Mouse (Mus musculus) frontal cortex, postnatal 14 days (tissue): Measurements from ENCODE around the gene Map4k3.
A peak's percentile ranks its signal among the peaks of the same experiment; 100 is the strongest.
"Not testable (repeated sequence)": the region's sequence is repeated elsewhere in the genome, so short reads cannot be mapped to it uniquely, and the experiment has no call there.

Source experiments
- DNase-seq, 2 experiments: peaks; one replicate each; pipeline ENCODE4 v3.0.0; 2022; ENCODE audit warnings: low spot score in 2 of 2

The Map4k3 gene

GRCm38 (mm10) chr17:80728062-80728858 lies at the start of gene Map4k3:
TSS of gene Map4k3 (minus strand) at chr17:80728485.
- DNase-seq = peak; percentile 57 to 72

DNA sequence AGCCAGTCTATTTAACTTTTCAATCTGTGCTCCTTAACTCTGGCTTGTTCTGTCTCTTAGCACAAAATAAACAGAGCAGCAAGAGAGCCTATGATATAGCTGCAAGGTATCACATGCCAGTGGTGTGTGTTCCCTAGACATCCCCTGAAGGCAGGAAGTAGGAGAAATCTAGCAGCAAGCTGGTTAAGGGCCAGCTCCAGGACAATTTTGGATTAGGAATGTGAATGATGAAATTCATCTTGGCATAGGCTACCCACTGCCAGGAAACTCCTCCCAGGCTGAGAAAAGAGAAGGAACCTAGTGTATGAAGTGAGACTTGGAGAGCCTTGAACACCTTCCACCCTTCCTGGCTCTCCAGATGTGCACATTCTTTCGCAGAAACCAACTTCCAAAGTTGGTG lies 49.3 kb upstream of the Map4k3 start:
- no peak for DNase-seq

DNA sequence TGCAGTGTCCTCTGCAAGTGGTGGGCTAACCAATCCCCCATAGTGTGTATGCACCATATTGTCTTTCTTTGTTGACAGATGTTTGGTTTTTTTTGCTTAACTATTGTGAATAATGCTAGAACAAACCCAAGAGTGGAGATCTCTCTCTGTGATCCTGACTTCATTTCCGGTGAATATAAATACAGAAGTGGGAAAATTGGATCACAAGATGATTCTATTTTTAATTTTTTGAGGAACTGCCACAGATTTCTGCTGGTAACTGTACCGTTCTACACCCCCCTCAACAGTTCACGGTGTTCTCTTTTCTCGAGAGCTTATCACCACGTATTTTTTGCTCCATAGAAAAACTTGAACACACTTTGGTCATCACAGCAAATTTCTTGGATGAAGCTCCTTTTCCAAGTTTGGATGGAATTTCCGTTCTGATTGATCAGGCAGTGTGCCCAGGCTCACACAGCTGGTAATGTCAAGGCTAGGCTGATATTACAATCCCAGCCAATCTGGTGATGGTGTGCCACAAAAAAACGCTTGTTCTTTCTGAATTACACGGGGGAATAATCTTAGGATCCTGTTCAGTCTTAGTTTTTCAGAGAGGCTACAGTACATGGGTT lies 47.0 kb upstream of the Map4k3 start:
- no peak for DNase-seq

DNA sequence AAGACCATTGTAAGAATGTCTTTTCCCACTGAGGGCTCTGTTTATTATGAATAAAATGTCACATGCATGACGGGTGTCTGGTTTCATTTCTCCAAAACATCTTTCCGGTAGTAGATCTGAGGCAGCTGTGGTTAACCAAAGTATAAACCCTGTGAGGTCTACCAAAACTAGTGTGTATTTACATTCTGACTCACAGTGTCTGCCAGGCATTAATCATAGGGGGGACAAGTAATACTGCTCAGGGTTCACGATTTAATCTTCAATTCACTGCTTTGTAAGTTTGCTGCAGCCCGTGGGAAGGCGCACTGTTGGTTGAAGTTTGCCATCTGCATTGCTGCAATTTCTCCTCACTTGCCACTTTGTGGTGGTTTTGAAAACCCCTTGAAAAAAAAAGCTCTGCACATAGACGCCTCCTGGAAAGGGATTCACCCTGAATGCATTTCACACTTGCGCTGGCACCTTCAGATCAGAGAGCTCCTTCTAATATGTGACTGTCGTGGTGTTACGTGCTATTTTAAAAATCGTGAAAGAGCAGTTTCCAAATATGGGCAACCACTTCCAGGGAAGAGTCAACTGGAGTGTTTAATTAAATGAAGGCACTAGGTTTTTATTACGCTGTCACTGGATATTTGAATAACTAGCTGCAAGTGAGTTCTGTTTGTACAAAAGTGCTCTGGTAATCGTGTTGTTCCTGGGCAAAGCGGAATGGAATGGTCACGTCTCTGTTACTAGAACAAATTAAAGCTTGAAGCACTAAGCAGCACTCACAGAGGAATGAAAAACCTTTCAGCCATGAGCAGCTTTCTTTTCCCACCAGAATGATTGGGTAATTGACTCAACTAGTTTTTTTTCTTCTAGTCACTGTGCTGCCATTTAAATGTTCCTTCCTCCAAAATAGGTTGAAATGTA lies 44.5 kb upstream of the Map4k3 start:
- DNase-seq = no peak

- DNase-seq = no peak
Measured at GRCm38 (mm10) chr17:80770065-80770464, 41.8 kb upstream of the Map4k3 start.

DNA sequence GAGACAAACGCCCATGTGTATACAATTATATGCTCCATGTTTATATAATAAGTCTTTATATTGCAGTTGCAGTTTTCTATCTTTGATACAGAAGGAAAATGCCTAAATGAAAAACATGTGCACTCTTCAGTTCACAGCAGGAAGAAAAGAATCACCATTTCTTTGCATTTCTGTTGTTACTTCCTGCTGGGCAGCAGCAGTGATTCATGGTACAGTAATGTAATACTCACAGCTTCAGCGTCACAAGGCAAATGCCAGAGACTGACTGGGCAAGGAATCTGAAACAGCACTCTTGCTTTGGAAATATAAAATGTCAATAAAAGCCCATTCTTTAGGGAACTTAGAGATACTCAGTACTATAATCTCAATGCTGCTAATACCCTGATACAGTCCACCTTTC lies 36.9 kb upstream of the Map4k3 start:
- DNase-seq = no peak

DNA sequence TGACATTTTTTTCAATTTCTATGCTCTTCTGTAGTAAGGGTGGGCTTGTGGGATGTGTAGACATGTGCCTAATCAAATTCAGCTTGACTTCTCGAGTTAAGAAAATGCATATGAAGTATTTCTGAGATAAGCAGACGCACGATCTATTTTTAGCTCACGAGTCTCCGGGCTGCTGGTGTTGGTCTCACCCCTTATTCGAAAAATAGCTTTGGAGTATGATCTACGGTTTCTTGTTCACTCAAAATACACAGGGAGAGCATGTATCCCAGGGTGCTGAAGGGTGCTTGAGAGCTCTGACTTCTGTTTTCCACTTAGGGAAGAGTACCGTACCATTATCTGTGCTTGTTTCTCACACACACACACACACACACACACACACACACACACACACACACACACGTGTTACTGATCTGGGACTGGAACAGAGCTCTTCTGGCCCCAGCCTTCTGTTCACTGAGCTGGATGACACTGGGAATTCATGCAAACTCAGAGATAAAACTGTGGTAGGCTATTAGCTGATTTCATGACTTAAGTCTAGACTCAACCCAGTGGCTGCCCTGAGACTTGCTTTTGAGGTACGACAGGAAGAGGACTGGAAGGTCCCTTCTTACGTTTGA lies 34.9 kb upstream of the Map4k3 start:
- no peak for DNase-seq

- DNase-seq = no peak
Measured at GRCm38 (mm10) chr17:80762391-80763040, 34.2 kb upstream of the Map4k3 start.

DNA sequence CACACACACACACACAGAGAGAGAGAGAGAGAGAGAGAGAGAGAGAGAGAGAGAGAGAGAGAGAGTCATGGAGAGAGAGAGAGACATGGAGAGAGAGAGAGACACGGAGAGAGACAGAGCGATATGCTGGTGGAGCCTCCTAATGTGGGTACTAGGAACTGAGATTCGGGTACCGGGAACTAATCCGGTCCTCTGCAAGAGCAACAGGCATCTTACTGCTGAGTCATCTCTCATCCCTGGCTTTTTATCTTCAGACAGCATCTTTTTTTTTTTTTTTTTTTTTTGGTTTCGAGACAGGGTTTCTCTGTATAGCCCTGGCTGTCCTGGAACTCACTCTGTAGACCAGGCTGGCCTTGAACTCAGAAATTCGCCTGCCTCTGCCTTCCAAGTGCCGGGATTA lies 32.9 kb upstream of the Map4k3 start:
- DNase-seq = not testable (repeated sequence)

DNA sequence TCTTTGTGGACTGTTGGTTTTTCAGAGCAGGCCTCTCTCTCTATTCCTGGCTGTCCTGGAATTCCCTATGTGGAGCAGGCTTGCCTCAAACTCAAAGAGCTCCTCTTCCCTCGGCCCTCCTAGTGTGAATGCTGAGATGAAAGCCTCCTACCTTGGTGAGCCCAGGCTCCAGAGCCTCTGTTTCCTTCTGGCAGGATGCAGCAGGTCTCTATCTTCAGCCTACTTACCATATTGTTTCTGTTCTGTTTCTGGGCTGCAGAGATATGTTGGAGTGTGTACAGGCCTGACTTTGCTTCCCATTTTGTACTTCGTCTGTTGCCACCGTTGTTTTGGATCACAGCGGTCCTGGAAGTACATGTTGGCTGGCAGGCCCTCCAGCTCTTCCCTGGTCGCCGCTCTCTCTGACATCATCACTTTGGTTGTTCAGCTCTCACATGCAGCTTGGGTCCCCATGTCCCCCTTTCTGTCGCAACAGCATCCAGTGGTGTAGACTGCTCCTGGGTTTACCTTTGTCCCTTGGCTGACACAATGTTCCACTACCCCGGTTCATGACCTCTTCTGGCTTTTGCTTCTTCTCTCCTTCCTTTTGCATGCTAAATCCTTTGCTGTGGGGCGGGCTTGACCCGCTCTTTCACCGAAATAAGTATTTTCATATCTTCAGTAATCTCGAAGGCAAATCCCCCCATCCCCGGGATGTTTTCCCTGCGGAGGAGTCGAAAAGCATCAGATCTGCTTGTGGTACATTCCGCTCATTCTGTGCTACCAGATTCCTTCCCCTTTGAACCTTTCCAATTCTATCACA lies 32.3 kb upstream of the Map4k3 start:
- peak in 1 of 2 experiments; percentile 32 for DNase-seq

DNA sequence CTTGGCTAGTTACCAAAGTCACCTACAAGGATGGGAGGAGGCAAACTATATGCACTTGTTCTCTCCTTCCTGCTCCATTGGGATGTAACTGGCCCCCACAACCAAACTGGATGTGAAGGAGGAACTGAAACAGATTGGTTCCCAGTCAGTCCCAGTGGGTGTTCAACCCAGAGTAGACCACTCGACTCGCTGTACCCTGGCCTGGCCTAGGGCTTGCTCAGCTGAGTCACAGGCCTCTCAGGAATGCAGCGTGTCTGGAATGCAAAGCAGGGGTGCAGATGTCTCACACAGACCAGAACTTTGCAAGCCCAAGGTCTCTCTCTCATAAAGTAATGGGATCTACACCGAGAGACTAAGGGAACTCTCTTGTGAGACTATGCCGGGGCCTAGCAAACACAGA lies 27.8 kb upstream of the Map4k3 start:
- DNase-seq = no peak

DNA sequence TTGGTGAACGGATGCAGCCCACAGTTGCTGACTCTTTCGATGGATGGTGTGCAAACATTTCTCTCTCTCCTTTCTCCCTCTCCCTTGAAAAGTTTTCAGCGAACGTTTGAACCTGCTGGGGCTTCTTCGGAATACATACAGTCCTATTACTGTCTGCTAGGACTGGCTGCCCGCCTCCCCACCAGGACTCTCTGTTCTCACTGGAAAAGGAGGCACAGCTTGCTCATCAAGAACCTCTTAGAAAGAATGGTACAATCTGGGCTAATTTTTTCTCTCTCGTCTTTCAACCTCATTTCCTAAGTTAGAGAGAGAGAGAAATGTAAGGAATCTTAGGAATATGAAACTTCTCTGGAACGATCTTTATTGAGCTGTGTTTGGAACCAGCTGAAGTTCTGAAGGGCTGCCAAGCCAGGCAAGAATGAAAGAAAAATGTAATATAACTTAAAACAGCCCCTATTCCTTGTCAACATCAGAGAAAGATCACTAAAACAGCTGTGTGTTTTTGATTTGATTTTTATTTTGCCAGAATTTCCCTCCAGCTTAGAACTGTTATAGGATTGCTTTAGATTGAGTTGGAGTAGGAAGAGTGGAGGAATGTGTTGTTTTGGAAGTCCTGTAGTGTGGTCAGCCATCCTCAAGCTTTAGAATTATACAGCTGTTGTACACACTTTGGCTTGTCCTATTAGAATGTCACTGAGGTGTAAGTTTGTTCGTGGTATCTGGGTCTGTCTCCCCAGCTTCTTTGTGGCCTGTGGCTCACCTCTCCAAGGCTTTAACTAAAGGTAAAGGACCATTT lies 27.0 kb upstream of the Map4k3 start:
- DNase-seq = no peak

GRCm38 (mm10) chr17:80754589-80754988 lies 26.3 kb upstream of the Map4k3 start:
- DNase-seq = no peak

- no peak for DNase-seq
Measured at GRCm38 (mm10) chr17:80752466-80752865, 24.2 kb upstream of the Map4k3 start.

- DNase-seq = no peak
Measured at GRCm38 (mm10) chr17:80739421-80739820, 11.1 kb upstream of the Map4k3 start.

GRCm38 (mm10) chr17:80734700-80735099 lies 6.4 kb upstream of the Map4k3 start:
- DNase-seq = no peak

DNA sequence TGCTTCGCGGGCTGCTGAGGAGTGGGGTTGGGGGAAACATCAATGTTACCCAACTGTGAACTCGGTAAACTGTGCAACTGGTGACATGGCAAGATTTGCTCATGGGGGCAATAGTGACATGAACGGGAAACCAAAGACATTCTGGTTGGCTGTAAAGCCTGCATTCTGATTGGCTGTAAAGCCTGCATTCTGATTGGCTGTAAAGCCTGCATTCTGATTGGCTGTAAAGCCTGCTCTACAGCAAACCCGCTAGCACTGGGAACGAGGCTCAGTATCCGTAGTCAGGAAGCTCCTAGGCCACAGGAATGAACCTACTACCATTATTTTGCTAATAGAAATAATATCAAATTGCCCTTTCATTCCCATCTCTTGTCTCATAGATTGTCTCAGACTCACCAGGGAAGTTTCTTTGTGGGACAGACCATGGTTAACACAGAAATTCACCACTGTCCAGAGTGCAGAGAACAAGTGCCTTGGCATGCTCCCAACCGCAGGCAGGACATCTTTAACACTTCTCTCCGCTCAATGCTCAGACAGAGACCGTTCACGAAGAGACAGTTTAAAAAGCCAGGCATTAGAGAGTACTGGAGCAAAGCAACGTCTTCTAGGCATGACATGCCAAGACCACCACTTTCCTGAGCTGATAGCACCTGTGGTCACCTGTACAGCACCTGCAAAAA lies 5.0 kb upstream of the Map4k3 start:
- no peak for DNase-seq

- DNase-seq = no peak
Measured at GRCm38 (mm10) chr17:80732256-80732655, 4.0 kb upstream of the Map4k3 start.

- DNase-seq = not testable (repeated sequence)
Measured at GRCm38 (mm10) chr17:80730283-80730682, 2.0 kb upstream of the Map4k3 start.
